8 mouse cellular contexts compared by ENCODE assay signal in genomic region chr4:148087091-148087906, GRCm38 (mm10). TPM values are rescaled to one million over a fixed set of nuclear protein-coding genes. Genes with fewer than 3 reads are reported as not detected.
DNase-seq lines count a peak whose midpoint lies in the region; ATAC-seq and TF ChIP-seq lines count a peak whose summit lies in the region.

No protein-coding gene starts in this region.

- H3K36me3 ChIP-seq in C2C12 (ENCODE audit: control insufficient read depth, insufficient read depth), result no peaks in the 10 kb centered on the region
- no peaks in the 10 kb centered on the region for H3K36me3 ChIP-seq in forebrain, embryonic 12.5 days (replicated peaks)
- H3K36me3 ChIP-seq in hindbrain, embryonic 14.5 days (replicated peaks; ENCODE audit: control insufficient read depth, insufficient read depth), result no peaks in the 10 kb centered on the region
- H3K36me3 ChIP-seq in liver, embryonic 12.5 days, result no peaks in the 10 kb centered on the region
- no peaks in the 10 kb centered on the region for H3K36me3 ChIP-seq in neural tube, embryonic 12.5 days

- H3K27ac ChIP-seq in forebrain, embryonic 12.5 days, result peak overlapping the region; percentile 42; the same call in 1 of the 2 replicates
- 0 out of 2 replicates have a peak overlapping the region, but pooled peaks have one; percentile 14 for H3K27ac ChIP-seq in hindbrain, embryonic 14.5 days
- peak overlapping the region; percentile 72 for H3K27ac ChIP-seq in liver, embryonic 12.5 days
- 0 out of 2 replicates have a peak overlapping the region, but pooled peaks have one; percentile 7 for H3K27ac ChIP-seq in neural tube, embryonic 12.5 days

- peak; percentile 63 for DNase-seq in NIH3T3 (ENCODE audit: low read depth)
- DNase-seq in hindbrain, embryonic 14.5 days (ENCODE audit: low spot score), result no peak
- no peak for DNase-seq in right cerebral cortex, postnatal 10 days (ENCODE audit: low spot score in 2 of 2)
- no peak for DNase-seq in T-cell, adult 2 months (ENCODE audit: low spot score)

- 3% methylated on average over 30 of the region's 30 CpGs for WGBS in forebrain, embryonic 12.5 days
- 3% methylated on average over 25 of the region's 30 CpGs for WGBS in hindbrain, embryonic 14.5 days
- WGBS in liver, embryonic 12.5 days (ENCODE audit: insufficient replicate concordance), result 5% methylated on average over 30 of the region's 30 CpGs
- 2% methylated on average over 30 of the region's 30 CpGs for WGBS in neural tube, embryonic 12.5 days

- no peaks in the 10 kb centered on the region for H3K79me3 ChIP-seq in C2C12 (ENCODE audit: low read depth)

- peak overlapping the region; percentile 80 for H3K4me2 ChIP-seq in forebrain, embryonic 12.5 days
- peak overlapping the region; percentile 84 for H3K4me2 ChIP-seq in hindbrain, embryonic 14.5 days (replicated peaks)
- peak overlapping the region; percentile 87 for H3K4me2 ChIP-seq in liver, embryonic 12.5 days
- peak overlapping the region; percentile 76 for H3K4me2 ChIP-seq in neural tube, embryonic 12.5 days (replicated peaks)

- no peaks in the 10 kb centered on the region for H3K27me3 ChIP-seq in C2C12 (ENCODE audit: control insufficient read depth, insufficient read depth, insufficient read length)
- H3K27me3 ChIP-seq in forebrain, embryonic 12.5 days, result no peaks in the 10 kb centered on the region
- H3K27me3 ChIP-seq in hindbrain, embryonic 14.5 days (ENCODE audit: control insufficient read depth, insufficient read depth, low read length), result no peaks in the 10 kb centered on the region
- no peaks in the 10 kb centered on the region for H3K27me3 ChIP-seq in liver, embryonic 12.5 days (replicated peaks)
- no peaks in the 10 kb centered on the region for H3K27me3 ChIP-seq in neural tube, embryonic 12.5 days (replicated peaks)

- H3K9ac ChIP-seq in forebrain, embryonic 12.5 days, result peak overlapping the region; percentile 68
- H3K9ac ChIP-seq in hindbrain, embryonic 14.5 days, result peak overlapping the region; percentile 61
- H3K9ac ChIP-seq in liver, embryonic 12.5 days, result peak overlapping the region; percentile 86
- peak overlapping the region; percentile 53 for H3K9ac ChIP-seq in neural tube, embryonic 12.5 days

- H3K9me3 ChIP-seq in forebrain, embryonic 12.5 days, result no peaks in the 10 kb centered on the region
- H3K9me3 ChIP-seq in hindbrain, embryonic 14.5 days (ENCODE audit: control insufficient read depth, low read length), result no peaks in the 10 kb centered on the region
- no peaks in the 10 kb centered on the region for H3K9me3 ChIP-seq in liver, embryonic 12.5 days (replicated peaks)
- H3K9me3 ChIP-seq in neural tube, embryonic 12.5 days, result no peaks in the 10 kb centered on the region

- peak overlapping the region; percentile 48 for H3K4me3 ChIP-seq in C2C12 (ENCODE audit: insufficient read depth, poor library complexity, severe bottlenecking)
- H3K4me3 ChIP-seq in forebrain, embryonic 12.5 days (replicated peaks), result peak overlapping the region; percentile 64
- H3K4me3 ChIP-seq in hindbrain, embryonic 14.5 days (replicated peaks; ENCODE audit: low read length), result peak overlapping the region; percentile 47
- H3K4me3 ChIP-seq in liver, embryonic 12.5 days, result peak overlapping the region; percentile 73
- H3K4me3 ChIP-seq in neural tube, embryonic 12.5 days, result peak overlapping the region; percentile 59

- peaks cover 55% of the 10 kb centered on the region for H3K4me1 ChIP-seq in forebrain, embryonic 12.5 days
- H3K4me1 ChIP-seq in hindbrain, embryonic 14.5 days (replicated peaks; ENCODE audit: control insufficient read depth, insufficient read depth, low read length), result peaks cover 10% of the 10 kb centered on the region; the same call in 1 of the 2 replicates
- H3K4me1 ChIP-seq in liver, embryonic 12.5 days, result peaks cover 57% of the 10 kb centered on the region
- peaks cover 40% of the 10 kb centered on the region for H3K4me1 ChIP-seq in neural tube, embryonic 12.5 days

- H3ac ChIP-seq in C2C12 (ENCODE audit: control insufficient read depth, insufficient read length, low read depth), result peak overlapping the region; percentile 69

- H3K79me2 ChIP-seq in C2C12 (ENCODE audit: control insufficient read depth, insufficient read depth), result peaks cover 5% of the 10 kb centered on the region

- ATAC-seq in forebrain, embryonic 12.5 days (ENCODE audit: low FRiP score), result peak; percentile 72
- no peak; the same call in 1 of the 2 replicates for ATAC-seq in hindbrain, embryonic 14.5 days (ENCODE audit: low FRiP score)
- ATAC-seq in liver, embryonic 12.5 days, result peak; percentile 25
- ATAC-seq in neural tube, embryonic 12.5 days (ENCODE audit: low FRiP score, low read depth), result peak; percentile 59

- no peak for TF ChIP-seq CTCF in C2C12 (IDR thresholded peaks at IDR 0.05; ENCODE audit: control insufficient read depth, insufficient read depth, insufficient read length)

TF ChIP-seq in C2C12, 6 proteins besides CTCF, POLR2A, EP300 and RAD21:
- TF ChIP-seq USF1 (IDR thresholded peaks at IDR 0.05; ENCODE audit: low read depth), result no peak
- no peak for TF ChIP-seq MAX (IDR thresholded peaks at IDR 0.05)
- TF ChIP-seq CEBPB (IDR thresholded peaks at IDR 0.05; ENCODE audit: low read depth), result no peak
- TF ChIP-seq MYOD1 (IDR thresholded peaks at IDR 0.05; ENCODE audit: control insufficient read depth, insufficient read length, low read depth), result no peak
- TF ChIP-seq FOSL1 (IDR thresholded peaks at IDR 0.05; ENCODE audit: insufficient read depth, low read length, poor library complexity, severe bottlenecking), result no peak
- no peak for TF ChIP-seq MYOG (IDR thresholded peaks at IDR 0.05; ENCODE audit: control insufficient read depth, extremely low read depth, insufficient read length)
TF ChIP-seq in C2C12: peak in this region for 0.

RNA-seq across cellular contexts. Expression of gene Agtrap, which starts 0.5 kb away (rescaled TPM):
- polyA plus RNA-seq in C2C12 (2012; fragmentation: generic; extraction: Trizol), result 8.2 TPM
- 8.4 and 9.2 TPM in 2 replicates for polyA plus RNA-seq in forebrain, embryonic 12.5 days (2016; fragmentation: Nextera tagmentation; extraction: Ambion mirVana)
- polyA plus RNA-seq in hindbrain, embryonic 14.5 days (2014; fragmentation: Nextera tagmentation; extraction: Ambion mirVana), result 5.3 and 6.6 TPM in 2 replicates
- polyA plus RNA-seq in liver, embryonic 12.5 days (2016; fragmentation: Nextera tagmentation; extraction: Ambion mirVana), result 12.3 and 12.5 TPM in 2 replicates
- 9.4 and 10.2 TPM in 2 replicates for polyA plus RNA-seq in neural tube, embryonic 12.5 days (2016; fragmentation: Nextera tagmentation; extraction: Ambion mirVana)

RNA-seq across cellular contexts. Expression of gene Mad2l2, which starts 42.9 kb away (rescaled TPM):
- 35.6 TPM for polyA plus RNA-seq in C2C12 (2012; fragmentation: generic; extraction: Trizol)
- polyA plus RNA-seq in forebrain, embryonic 12.5 days (2016; fragmentation: Nextera tagmentation; extraction: Ambion mirVana), result 76.1 and 81.6 TPM in 2 replicates
- 114 and 124 TPM in 2 replicates for polyA plus RNA-seq in hindbrain, embryonic 14.5 days (2014; fragmentation: Nextera tagmentation; extraction: Ambion mirVana)
- polyA plus RNA-seq in liver, embryonic 12.5 days (2016; fragmentation: Nextera tagmentation; extraction: Ambion mirVana), result 24.2 and 25.5 TPM in 2 replicates
- 89.3 and 90.6 TPM in 2 replicates for polyA plus RNA-seq in neural tube, embryonic 12.5 days (2016; fragmentation: Nextera tagmentation; extraction: Ambion mirVana)

RNA-seq across cellular contexts. Expression of gene Draxin, which starts 43.2 kb away (rescaled TPM):
- polyA plus RNA-seq in C2C12 (2012; fragmentation: generic; extraction: Trizol), result 0.01 TPM
- 6.4 and 8.0 TPM in 2 replicates for polyA plus RNA-seq in forebrain, embryonic 12.5 days (2016; fragmentation: Nextera tagmentation; extraction: Ambion mirVana)
- 16.9 and 17.4 TPM in 2 replicates for polyA plus RNA-seq in hindbrain, embryonic 14.5 days (2014; fragmentation: Nextera tagmentation; extraction: Ambion mirVana)
- 0.08 TPM in 2 replicates for polyA plus RNA-seq in liver, embryonic 12.5 days (2016; fragmentation: Nextera tagmentation; extraction: Ambion mirVana)
- polyA plus RNA-seq in neural tube, embryonic 12.5 days (2016; fragmentation: Nextera tagmentation; extraction: Ambion mirVana), result 11.8 and 12.4 TPM in 2 replicates

RNA-seq across cellular contexts. Expression of gene Mthfr, which starts 48.4 kb away (rescaled TPM):
- 16.1 TPM for polyA plus RNA-seq in C2C12 (2012; fragmentation: generic; extraction: Trizol)
- polyA plus RNA-seq in forebrain, embryonic 12.5 days (2016; fragmentation: Nextera tagmentation; extraction: Ambion mirVana), result 28.7 and 32.2 TPM in 2 replicates
- polyA plus RNA-seq in hindbrain, embryonic 14.5 days (2014; fragmentation: Nextera tagmentation; extraction: Ambion mirVana), result 17.4 and 18.7 TPM in 2 replicates
- 14.0 and 14.7 TPM in 2 replicates for polyA plus RNA-seq in liver, embryonic 12.5 days (2016; fragmentation: Nextera tagmentation; extraction: Ambion mirVana)
- polyA plus RNA-seq in neural tube, embryonic 12.5 days (2016; fragmentation: Nextera tagmentation; extraction: Ambion mirVana), result 27.8 and 30.7 TPM in 2 replicates

RNA-seq across cellular contexts. Expression of gene Clcn6, which starts 48.7 kb away (rescaled TPM):
- polyA plus RNA-seq in C2C12 (2012; fragmentation: generic; extraction: Trizol), result 11.5 TPM
- polyA plus RNA-seq in forebrain, embryonic 12.5 days (2016; fragmentation: Nextera tagmentation; extraction: Ambion mirVana), result 22.4 and 27.7 TPM in 2 replicates
- polyA plus RNA-seq in hindbrain, embryonic 14.5 days (2014; fragmentation: Nextera tagmentation; extraction: Ambion mirVana), result 24.8 and 28.7 TPM in 2 replicates
- polyA plus RNA-seq in liver, embryonic 12.5 days (2016; fragmentation: Nextera tagmentation; extraction: Ambion mirVana), result 2.1 and 2.4 TPM in 2 replicates
- polyA plus RNA-seq in neural tube, embryonic 12.5 days (2016; fragmentation: Nextera tagmentation; extraction: Ambion mirVana), result 26.6 and 29.1 TPM in 2 replicates

Comparison
In these comparisons a context has a peak if more than half of its experiments do, and no peak if none do; other contexts are left out.
1. H3K27ac ChIP-seq: peak in every context shown above with its lines; median percentile 72 in liver, embryonic 12.5 days; 42 in forebrain, embryonic 12.5 days; 14 in hindbrain, embryonic 14.5 days; 7 in neural tube, embryonic 12.5 days.